Mouse (Mus musculus): ENCODE results near the gene Sort1. TPM values are rescaled to one million over a fixed set of nuclear protein-coding genes. Genes with fewer than 3 reads are reported as not detected.

Gene Sort1
- total and polyA plus RNA-seq, 3 experiments, result 1.3 to 4.1 (median 2.3) TPM

DNA sequence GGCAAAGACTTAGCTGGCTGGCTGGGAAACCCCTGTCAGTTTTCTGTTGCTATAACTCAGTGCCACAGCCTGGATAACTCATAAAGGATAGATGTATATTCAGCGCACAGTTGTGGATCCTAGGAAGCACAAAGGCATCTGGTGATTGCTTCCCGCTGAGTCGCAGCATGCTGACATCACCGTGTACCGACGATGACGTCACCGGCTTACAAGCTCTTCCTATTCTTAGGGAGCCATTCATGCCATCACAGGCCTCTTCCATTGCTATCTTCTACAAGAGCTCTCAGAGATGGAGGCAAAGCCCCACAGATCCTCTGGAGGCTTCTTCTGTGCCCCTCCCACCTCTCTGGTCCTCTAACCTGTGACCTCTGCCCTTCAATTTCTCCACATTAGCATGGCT lies 19.8 kb downstream of the Sort1 start:
- TF ChIP-seq CTCF (IDR thresholded peaks at IDR 0.05; ENCODE audit: low read depth, low read length) (no peak), GATA2 (IDR thresholded peaks at IDR 0.05; ENCODE audit: borderline replicate concordance, low read depth, low read length) (no peak), TAL1 (conservative IDR thresholded peaks at IDR 0.05; ENCODE audit: low read depth, low read length) (no peak), POLR2AphosphoS5 (IDR thresholded peaks at IDR 0.05; ENCODE audit: insufficient replicate concordance, low read depth, low read length) (no peak), GATA1 (IDR thresholded peaks at IDR 0.05; ENCODE audit: borderline replicate concordance, low read length) (no peak)
- H3K4me3 ChIP-seq (ENCODE audit: low read depth, low read length), result no peak overlapping the region
- H3K9me3 ChIP-seq (replicated peaks), result no peaks in the 10 kb centered on the region
- no peaks in the 10 kb centered on the region for H3K4me1 ChIP-seq (ENCODE audit: insufficient read depth, low read depth, low read length)
- no peaks in the 10 kb centered on the region for H3K27me3 ChIP-seq (ENCODE audit: insufficient read depth, low read length)
- ATAC-seq (ENCODE audit: extremely low read depth, insufficient number of reproducible peaks, low FRiP score, poor library complexity, severe bottlenecking) (no peak), DNase-seq (ENCODE audit: low spot score) (no peak)
- no peaks in the 10 kb centered on the region for H3K36me3 ChIP-seq (replicated peaks)

DNA sequence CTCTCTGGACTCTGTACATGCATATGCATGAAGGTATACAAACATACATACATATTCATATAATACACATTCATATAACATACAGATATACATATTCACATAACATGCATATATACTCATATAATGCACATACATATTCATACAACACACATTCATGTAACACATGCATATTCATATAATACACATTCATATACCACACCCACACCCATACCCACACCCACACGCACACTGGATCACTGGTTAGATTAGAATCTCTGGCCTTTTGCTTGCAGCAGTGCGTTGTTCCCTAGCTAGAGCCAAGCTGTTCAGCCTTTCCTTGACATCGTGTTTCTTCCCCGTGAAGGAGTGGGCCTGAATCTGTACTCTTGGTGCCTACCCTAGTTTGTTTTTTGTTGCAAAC lies 20.9 kb downstream of the Sort1 start:
- TF ChIP-seq GATA2 (IDR thresholded peaks at IDR 0.05; ENCODE audit: borderline replicate concordance, low read depth, low read length) (no peak), GATA1 (IDR thresholded peaks at IDR 0.05; ENCODE audit: borderline replicate concordance, low read length) (no peak), TAL1 (conservative IDR thresholded peaks at IDR 0.05; ENCODE audit: low read depth, low read length) (no peak), CTCF (IDR thresholded peaks at IDR 0.05; ENCODE audit: low read depth, low read length) (no peak), POLR2AphosphoS5 (IDR thresholded peaks at IDR 0.05; ENCODE audit: insufficient replicate concordance, low read depth, low read length) (no peak)
- H3K9me3 ChIP-seq (replicated peaks), result no peaks in the 10 kb centered on the region
- H3K4me1 ChIP-seq (ENCODE audit: insufficient read depth, low read depth, low read length), result no peaks in the 10 kb centered on the region
- no peak for DNase-seq (ENCODE audit: low spot score)
- no peaks in the 10 kb centered on the region for H3K27me3 ChIP-seq (ENCODE audit: insufficient read depth, low read length)
- H3K4me3 ChIP-seq (ENCODE audit: low read depth, low read length), result no peak overlapping the region
- H3K36me3 ChIP-seq (replicated peaks), result no peaks in the 10 kb centered on the region
- ATAC-seq (ENCODE audit: extremely low read depth, insufficient number of reproducible peaks, low FRiP score, poor library complexity, severe bottlenecking), result no peak

DNA sequence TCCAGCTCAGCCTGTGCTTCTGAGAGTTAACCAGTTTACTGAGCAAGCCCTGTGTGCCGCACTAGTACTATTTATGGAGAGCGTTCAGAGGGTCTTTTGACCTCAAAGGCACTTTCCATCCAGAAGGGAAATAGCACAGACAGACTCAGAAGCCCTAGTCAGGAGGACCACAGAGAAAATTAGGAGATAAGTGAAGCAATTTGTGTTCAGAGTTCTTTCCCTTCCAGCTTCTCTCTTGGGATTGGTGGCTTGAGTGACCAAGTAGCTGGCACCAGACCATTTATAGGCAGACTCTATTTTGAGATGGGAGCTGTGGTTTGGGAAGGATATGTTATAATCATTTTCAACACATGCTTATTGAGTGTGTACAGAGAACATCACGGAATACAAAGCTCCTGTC lies 22.5 kb downstream of the Sort1 start:
- Histone ChIP-seq H3K4me1 (ENCODE audit: insufficient read depth, low read depth, low read length) (no peaks in the 10 kb centered on the region), H3K36me3 (replicated peaks) (no peaks in the 10 kb centered on the region), H3K27me3 (ENCODE audit: insufficient read depth, low read length) (no peaks in the 10 kb centered on the region), H3K4me3 (ENCODE audit: low read depth, low read length) (no peak overlapping the region), H3K9me3 (replicated peaks) (no peaks in the 10 kb centered on the region)
- DNase-seq (ENCODE audit: low spot score), result no peak
- no peak for ATAC-seq (ENCODE audit: extremely low read depth, insufficient number of reproducible peaks, low FRiP score, poor library complexity, severe bottlenecking)
- TF ChIP-seq GATA2 (IDR thresholded peaks at IDR 0.05; ENCODE audit: borderline replicate concordance, low read depth, low read length), result no peak
- TF ChIP-seq POLR2AphosphoS5 (IDR thresholded peaks at IDR 0.05; ENCODE audit: insufficient replicate concordance, low read depth, low read length), result no peak
- no peak for TF ChIP-seq TAL1 (conservative IDR thresholded peaks at IDR 0.05; ENCODE audit: low read depth, low read length)
- no peak for TF ChIP-seq GATA1 (IDR thresholded peaks at IDR 0.05; ENCODE audit: borderline replicate concordance, low read length)
- no peak for TF ChIP-seq CTCF (IDR thresholded peaks at IDR 0.05; ENCODE audit: low read depth, low read length)

DNA sequence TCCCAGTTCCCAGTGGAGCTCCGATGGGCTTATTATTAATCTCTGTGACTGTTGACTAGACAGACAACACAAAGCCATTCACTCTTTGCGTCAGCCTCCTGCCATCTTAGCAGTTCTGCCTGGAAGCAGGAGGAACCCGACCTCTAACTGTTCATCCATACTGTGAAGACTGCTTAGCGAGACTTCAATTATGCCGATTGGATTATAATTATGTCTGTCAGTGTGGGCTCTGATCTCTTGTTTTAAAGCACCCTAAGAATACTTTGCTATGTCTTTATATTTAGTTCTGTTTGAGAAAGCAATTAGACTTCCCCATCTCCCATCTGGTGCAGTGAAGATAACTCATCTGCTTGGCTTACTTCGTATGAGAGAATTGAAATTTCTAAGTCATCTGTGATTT lies 23.6 kb downstream of the Sort1 start:
- H3K27me3 ChIP-seq (ENCODE audit: insufficient read depth, low read length), result no peaks in the 10 kb centered on the region
- H3K36me3 ChIP-seq (replicated peaks), result no peaks in the 10 kb centered on the region
- H3K4me3 ChIP-seq (ENCODE audit: low read depth, low read length), result no peak overlapping the region
- no peaks in the 10 kb centered on the region for H3K9me3 ChIP-seq (replicated peaks)
- DNase-seq (ENCODE audit: low spot score) (no peak), ATAC-seq (ENCODE audit: extremely low read depth, insufficient number of reproducible peaks, low FRiP score, poor library complexity, severe bottlenecking) (no peak)
- TF ChIP-seq CTCF (IDR thresholded peaks at IDR 0.05; ENCODE audit: low read depth, low read length) (no peak), TAL1 (conservative IDR thresholded peaks at IDR 0.05; ENCODE audit: low read depth, low read length) (no peak), POLR2AphosphoS5 (IDR thresholded peaks at IDR 0.05; ENCODE audit: insufficient replicate concordance, low read depth, low read length) (no peak), GATA1 (IDR thresholded peaks at IDR 0.05; ENCODE audit: borderline replicate concordance, low read length) (no peak), GATA2 (IDR thresholded peaks at IDR 0.05; ENCODE audit: borderline replicate concordance, low read depth, low read length) (no peak)
- H3K4me1 ChIP-seq (ENCODE audit: insufficient read depth, low read depth, low read length), result no peaks in the 10 kb centered on the region

DNA sequence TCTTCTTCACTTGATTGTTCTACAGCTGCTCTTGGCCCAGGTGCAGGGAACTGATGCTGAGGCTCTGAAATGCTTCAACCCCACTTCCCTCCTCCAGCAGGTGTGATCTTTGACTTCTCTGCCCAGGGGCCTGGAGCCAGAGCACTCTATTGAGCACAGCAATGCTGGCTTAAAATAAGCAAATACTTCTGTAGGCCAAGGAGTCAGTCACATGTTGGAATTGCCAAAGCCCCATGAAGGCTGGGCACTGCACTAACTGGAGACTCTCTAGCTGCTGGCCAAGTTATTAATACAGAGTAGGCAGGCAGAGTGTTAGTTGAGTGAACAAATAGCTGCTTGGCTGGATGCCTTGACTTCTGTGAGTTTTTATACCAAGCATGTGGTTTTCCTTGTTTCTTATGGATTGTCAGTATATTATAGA lies 27.0 kb downstream of the Sort1 start:
- Histone ChIP-seq H3K4me3 (ENCODE audit: low read depth, low read length) (no peak overlapping the region), H3K36me3 (replicated peaks) (no peaks in the 10 kb centered on the region), H3K4me1 (ENCODE audit: insufficient read depth, low read depth, low read length) (no peaks in the 10 kb centered on the region), H3K9me3 (replicated peaks) (no peaks in the 10 kb centered on the region), H3K27me3 (ENCODE audit: insufficient read depth, low read length) (no peaks in the 10 kb centered on the region)
- ATAC-seq (ENCODE audit: extremely low read depth, insufficient number of reproducible peaks, low FRiP score, poor library complexity, severe bottlenecking) (no peak), DNase-seq (ENCODE audit: low spot score) (no peak)
- TF ChIP-seq POLR2AphosphoS5 (IDR thresholded peaks at IDR 0.05; ENCODE audit: insufficient replicate concordance, low read depth, low read length) (no peak), TAL1 (conservative IDR thresholded peaks at IDR 0.05; ENCODE audit: low read depth, low read length) (no peak), GATA1 (IDR thresholded peaks at IDR 0.05; ENCODE audit: borderline replicate concordance, low read length) (no peak), CTCF (IDR thresholded peaks at IDR 0.05; ENCODE audit: low read depth, low read length) (no peak), GATA2 (IDR thresholded peaks at IDR 0.05; ENCODE audit: borderline replicate concordance, low read depth, low read length) (no peak)

DNA sequence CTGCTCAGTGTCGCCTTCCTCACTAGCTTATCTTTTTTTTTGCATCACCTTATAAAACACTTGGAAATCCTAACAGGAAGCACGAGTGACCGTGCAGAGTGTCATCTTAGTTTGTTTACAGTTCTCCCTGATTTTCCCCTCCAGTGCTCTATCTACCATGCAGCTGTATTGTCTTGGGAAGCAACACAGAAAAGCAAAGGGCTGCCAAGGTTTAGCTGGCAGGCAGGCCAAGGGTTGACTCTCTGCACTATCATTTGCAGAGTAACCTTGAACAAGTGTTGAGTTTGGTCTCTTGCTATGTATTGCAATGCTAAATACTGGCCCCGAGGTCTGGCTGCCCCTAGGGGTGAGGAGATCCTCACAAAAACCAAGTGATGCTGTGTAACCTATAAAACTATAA lies 27.8 kb downstream of the Sort1 start:
- Histone ChIP-seq H3K36me3 (replicated peaks) (no peaks in the 10 kb centered on the region), H3K9me3 (replicated peaks) (no peaks in the 10 kb centered on the region), H3K4me3 (ENCODE audit: low read depth, low read length) (no peak overlapping the region), H3K4me1 (ENCODE audit: insufficient read depth, low read depth, low read length) (no peaks in the 10 kb centered on the region), H3K27me3 (ENCODE audit: insufficient read depth, low read length) (no peaks in the 10 kb centered on the region)
- TF ChIP-seq CTCF (IDR thresholded peaks at IDR 0.05; ENCODE audit: low read depth, low read length) (no peak), POLR2AphosphoS5 (IDR thresholded peaks at IDR 0.05; ENCODE audit: insufficient replicate concordance, low read depth, low read length) (no peak), TAL1 (conservative IDR thresholded peaks at IDR 0.05; ENCODE audit: low read depth, low read length) (no peak), GATA2 (IDR thresholded peaks at IDR 0.05; ENCODE audit: borderline replicate concordance, low read depth, low read length) (no peak), GATA1 (IDR thresholded peaks at IDR 0.05; ENCODE audit: borderline replicate concordance, low read length) (no peak)
- ATAC-seq (ENCODE audit: extremely low read depth, insufficient number of reproducible peaks, low FRiP score, poor library complexity, severe bottlenecking) (no peak), DNase-seq (ENCODE audit: low spot score) (no peak)

All from G1E (cell line).